Mouse (Mus musculus): Measurements from ENCODE around the gene Cep170b.
A peak's percentile ranks its signal among the peaks of the same experiment; 100 is the strongest.

The Cep170b gene

GRCm38 (mm10) chr12:112702374-112703320, 17.6 kb upstream of the Cep170b start:
- no peak for DNase-seq

- DNase-seq = peak; percentile 78
These were observed 13.3 kb upstream of the Cep170b start for GRCm38 (mm10) chr12:112706704-112707572.

GRCm38 (mm10) chr12:112707573-112707869, 12.7 kb upstream of the Cep170b start:
- no peak for DNase-seq

- DNase-seq = no peak
These were observed 6.3 kb upstream of the Cep170b start for GRCm38 (mm10) chr12:112713984-112714383.

GRCm38 (mm10) chr12:112717140-112717539, 3.1 kb upstream of the Cep170b start:
- peak; percentile 59 for DNase-seq

GRCm38 (mm10) chr12:112718995-112719394, 1.3 kb upstream of the Cep170b start:
- no peak for DNase-seq

GRCm38 (mm10) chr12:112720890-112721423, 702 bp downstream of the Cep170b start:
- DNase-seq = peak; percentile 71

GRCm38 (mm10) chr12:112721424-112722239, 1.4 kb downstream of the Cep170b start:
- DNase-seq = peak; percentile 94

GRCm38 (mm10) chr12:112722240-112723027, 2.2 kb downstream of the Cep170b start:
- DNase-seq = peak; percentile 74

- no peak for DNase-seq
These were observed 2.7 kb downstream of the Cep170b start for GRCm38 (mm10) chr12:112723028-112723330.

- DNase-seq = no peak
These were observed 3.2 kb downstream of the Cep170b start for GRCm38 (mm10) chr12:112723445-112723844.

GRCm38 (mm10) chr12:112724077-112724805, 4.0 kb downstream of the Cep170b start:
- DNase-seq = peak; percentile 83

GRCm38 (mm10) chr12:112727801-112728200, 7.5 kb downstream of the Cep170b start:
- DNase-seq = no peak

GRCm38 (mm10) chr12:112730808-112731207, 10.6 kb downstream of the Cep170b start:
- no peak for DNase-seq

- no peak for DNase-seq
These were observed 12.3 kb downstream of the Cep170b start for GRCm38 (mm10) chr12:112732591-112732990.

- DNase-seq = peak; percentile 76
These were observed 14.0 kb downstream of the Cep170b start for GRCm38 (mm10) chr12:112734108-112734820.

- no peak for DNase-seq
These were observed 14.8 kb downstream of the Cep170b start for GRCm38 (mm10) chr12:112734881-112735655.

- no peak for DNase-seq
These were observed 15.8 kb downstream of the Cep170b start for GRCm38 (mm10) chr12:112735896-112736635.

GRCm38 (mm10) chr12:112736636-112736925, 16.3 kb downstream of the Cep170b start:
- no peak for DNase-seq

All from kidney, adult 11 months (tissue).